Mouse (Mus musculus): Measurements from ENCODE around the gene F2rl2.
A peak's percentile ranks its signal among the peaks of the same experiment; 100 is the strongest.

Gene F2rl2

DNA sequence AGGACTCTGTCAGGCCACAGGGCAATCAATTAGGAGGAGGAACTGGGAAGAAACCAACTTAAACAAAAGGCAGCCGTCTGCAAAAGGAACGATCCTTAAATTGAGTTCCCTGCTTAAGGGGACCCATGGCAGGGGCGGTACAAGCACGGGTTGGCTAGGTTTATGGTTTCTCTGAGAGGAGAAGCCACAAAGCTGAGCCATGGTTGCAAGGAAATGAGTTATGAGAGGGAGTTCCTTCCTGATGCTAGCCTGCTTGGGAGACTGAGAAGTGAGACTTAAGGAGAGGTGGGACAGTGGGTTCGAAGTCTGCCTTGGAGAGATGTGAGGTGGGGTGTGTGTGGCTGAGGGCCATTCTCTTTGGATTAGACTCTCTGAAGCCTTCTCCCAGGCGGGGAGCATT, 1.2 kb downstream of the F2rl2 start:
- DNase-seq (ENCODE audit: low spot score in 2 of 2) = no peak

DNA sequence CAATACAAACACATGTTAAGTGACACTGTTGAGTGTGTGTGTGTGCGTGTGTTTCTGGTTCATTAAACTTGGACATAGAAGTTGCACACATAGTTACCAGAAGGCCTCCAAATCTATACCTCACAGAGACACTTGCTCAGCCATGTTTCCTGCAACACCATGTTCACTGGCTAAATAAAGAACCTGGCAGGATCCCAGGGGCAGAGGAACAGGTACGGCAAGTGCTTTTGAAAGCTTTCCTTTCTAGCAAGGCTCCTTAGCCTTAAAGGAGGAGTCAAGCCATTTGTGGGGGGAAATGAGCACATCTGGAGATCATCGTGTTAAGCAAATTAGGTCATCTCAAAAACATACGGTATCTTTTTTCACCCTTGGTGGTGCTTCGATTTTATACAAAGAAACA, 6.7 kb downstream of the F2rl2 start:
- DNase-seq (ENCODE audit: low spot score in 2 of 2) = no peak

DNA sequence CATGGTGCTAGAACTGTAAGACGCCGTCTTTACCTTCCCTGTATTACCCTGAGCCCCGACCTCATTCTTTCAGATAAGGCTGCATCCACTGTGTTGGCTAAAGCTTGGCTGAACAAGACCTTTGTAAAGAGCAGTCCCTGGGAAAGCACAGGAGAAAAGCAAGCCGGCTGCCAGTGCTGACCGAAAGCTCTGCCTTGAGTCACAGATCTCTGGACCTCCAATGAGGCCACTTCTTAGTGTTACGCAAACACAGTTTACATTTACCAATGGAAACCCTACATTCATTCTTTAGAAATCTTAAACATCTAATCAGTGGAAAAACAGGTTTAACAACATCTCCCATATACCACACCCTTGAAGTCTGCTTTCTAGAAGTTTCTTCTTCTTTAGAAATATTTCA, 8.9 kb downstream of the F2rl2 start:
- no peak for DNase-seq (ENCODE audit: low spot score in 2 of 2)

DNA sequence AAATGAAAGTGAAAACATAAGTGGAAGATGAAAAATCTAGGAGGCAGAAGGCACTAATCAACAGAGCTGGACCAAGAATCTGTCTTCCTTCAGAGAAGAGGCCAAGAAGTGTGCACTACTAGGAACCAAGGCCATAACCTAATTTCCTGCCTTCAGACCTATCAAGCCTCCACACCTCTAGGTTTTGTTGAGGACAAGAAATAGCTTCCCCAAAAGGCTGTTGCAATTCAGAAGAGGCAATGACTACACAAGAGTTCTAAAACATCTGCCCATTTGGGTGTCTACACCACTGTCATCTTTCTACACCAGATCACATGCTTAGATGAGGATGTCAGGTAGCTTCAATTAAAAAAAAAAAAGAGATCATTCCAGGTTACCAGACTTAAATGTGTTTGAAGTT, 15.4 kb downstream of the F2rl2 start:
- DNase-seq (ENCODE audit: low spot score in 2 of 2) = no peak

DNA sequence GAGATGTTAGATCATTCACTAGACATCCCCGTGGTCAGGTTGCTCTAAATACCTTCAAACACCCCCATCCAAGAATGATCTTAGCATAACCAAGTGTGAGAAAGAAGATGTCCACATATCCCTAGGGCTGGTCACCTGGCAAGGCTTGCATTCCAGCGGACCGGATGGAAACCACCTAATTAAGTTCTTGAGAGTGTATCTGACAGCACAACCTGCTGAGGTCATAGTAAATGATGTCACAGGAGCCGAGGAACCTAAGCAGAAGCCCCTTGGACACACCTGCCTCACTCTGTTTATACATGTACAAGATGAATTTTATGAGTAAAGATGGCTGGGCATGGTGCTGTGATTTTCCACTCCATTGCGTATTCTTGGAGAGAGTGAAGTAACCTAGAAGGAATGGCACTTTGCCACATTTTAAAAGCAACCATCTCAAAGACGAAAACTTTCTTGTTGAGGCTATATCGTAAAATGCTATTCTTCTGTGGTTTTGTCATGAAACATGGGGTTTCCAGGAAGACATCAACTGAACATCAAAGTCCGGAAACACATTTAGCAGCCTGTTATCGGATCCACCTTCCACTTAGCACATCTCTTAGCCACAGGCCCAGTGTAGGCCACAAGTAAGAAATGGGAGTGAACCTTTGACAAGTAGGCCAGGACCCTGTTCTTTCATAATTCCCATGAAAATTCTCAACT, 16.1 kb downstream of the F2rl2 start:
- no peak for DNase-seq (ENCODE audit: low spot score in 2 of 2)

DNA sequence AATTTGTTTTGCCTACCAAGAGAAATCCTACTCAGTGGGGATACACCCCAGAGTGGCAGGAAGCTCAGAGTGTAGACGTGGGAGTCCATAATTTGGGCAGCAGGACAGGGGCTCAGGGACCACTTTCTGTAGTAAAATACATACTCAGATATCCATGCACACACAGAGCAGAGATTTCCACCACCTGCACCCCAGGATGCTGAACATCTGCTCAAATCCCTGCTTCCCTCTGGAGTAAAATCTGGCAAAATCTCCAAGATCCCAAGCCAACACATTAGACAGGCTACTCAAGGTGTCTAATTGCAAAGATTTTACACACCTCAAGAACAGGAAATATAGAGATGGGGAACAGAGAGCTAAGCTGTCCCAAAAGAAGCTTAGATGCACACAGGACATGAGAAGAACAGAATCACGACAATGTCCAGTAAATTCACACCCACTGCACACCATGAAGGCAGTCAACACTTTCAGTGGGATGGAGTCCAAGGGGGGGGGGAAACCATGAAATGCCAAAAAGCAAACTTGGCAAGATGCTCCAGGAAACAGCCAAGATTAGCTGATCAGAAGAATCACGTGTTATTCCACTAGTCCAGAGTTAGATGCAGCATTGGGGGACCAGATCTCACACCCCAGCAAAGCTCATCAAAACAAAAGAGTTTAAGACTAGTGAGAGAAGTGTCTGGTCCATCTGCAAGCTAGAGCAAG, 17.8 kb downstream of the F2rl2 start:
- DNase-seq (ENCODE audit: low spot score in 2 of 2) = no peak

DNA sequence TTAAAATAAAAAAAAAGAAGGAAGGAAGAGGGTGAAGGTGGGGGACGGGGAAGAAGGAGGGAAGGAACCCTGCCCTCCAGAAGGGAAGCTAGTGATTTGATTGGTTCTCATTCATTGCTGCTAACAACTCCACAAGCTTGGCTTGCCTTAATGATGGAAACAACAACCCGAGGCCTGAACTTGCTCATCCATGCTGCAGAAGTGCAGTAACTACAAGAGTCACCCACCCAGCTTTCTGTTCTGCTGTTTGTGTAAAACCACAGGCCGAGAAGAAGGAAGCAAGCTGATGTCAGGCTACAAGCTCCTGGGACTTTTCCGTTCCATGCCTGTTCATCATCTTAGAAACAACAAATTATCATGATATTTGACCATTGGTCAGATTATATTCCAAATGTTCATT, 18.7 kb downstream of the F2rl2 start:
- no peak for DNase-seq (ENCODE audit: low spot score in 2 of 2)

DNA sequence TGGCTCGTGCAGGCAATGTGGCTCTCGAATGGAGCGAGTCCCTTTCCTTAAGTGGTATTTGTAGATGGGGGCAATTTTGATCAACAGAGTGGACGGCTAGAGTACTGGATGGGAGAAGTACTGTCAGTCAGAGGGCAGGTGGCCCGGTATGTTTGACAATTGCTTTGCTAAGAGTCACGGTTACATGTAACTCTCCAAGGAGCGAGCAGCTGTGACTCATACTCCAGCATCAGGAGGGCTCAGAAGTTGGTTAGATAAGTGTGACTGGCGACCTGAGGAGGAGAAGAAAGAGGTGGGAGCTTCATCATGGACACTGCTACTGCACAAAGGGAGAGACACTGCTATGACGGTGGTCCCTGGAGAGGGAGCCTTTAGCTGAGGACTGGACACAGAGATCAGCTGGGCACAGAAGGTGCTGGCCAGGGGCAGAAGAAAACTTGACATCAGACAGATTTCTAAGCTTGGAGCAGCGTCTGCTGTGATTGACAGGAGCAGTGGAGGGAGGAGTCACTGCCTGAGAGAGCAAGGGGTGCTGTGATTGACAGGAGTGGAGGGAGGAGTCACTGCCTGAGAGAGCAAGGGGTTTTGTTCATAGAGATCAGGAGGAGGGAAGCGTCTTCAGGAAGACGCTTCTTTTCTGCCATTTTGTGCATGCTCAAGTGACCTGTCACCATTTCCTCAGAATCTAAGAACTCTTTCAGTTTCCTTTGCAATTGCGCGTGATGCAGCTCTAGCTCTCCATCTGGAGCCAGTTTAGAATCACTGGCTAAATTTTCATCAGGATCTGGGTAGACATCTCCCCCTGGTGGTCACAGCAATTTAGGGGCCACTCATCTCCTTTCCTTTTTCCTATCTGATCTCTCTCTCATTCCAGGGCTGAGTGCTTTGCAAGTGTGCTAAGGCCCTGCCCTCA, 22.9 kb downstream of the F2rl2 start:
- DNase-seq (ENCODE audit: low spot score in 2 of 2) = peak; percentile 57 to 73

DNA sequence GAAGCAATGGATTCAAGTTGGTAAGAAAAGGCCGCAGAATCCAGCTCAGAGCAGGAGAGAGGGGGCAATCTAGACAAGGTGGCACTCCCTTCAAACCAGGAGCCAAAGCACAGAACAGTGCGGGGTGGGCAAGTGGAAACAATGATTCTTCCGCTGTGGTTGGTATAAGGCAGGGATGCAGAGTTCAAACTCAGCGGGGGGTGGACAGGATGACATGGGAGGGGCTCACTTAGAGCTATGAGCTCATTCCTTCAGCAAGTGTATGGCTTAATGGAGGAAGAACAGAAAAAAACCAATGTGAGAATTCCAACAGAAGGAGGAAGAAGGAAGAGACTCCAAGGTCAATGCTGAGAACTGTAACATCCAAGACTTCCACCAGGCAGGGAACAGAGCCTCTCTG, 33.8 kb downstream of the F2rl2 start:
- DNase-seq (ENCODE audit: low spot score in 2 of 2) = no peak

DNA sequence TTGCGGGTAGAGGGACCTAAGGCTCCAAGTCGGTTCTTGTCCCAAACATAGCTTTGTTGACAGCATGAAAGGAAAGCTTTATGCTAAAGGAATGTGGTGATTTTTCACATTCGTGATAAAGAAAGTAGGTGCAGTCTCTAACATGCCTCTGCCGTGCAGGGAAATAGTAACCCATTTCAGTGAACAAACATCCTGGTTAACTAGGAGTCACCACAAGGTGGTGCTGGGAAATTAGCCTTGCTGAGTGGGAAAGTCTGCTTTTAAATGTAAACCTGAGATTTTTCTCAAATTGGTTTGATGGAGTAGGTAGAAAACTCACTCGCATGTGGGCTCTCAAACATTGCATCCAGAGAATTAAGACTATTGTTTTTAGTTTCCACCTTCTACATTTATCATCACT, 43.0 kb downstream of the F2rl2 start:
- DNase-seq (ENCODE audit: low spot score in 2 of 2) = no peak

DNA sequence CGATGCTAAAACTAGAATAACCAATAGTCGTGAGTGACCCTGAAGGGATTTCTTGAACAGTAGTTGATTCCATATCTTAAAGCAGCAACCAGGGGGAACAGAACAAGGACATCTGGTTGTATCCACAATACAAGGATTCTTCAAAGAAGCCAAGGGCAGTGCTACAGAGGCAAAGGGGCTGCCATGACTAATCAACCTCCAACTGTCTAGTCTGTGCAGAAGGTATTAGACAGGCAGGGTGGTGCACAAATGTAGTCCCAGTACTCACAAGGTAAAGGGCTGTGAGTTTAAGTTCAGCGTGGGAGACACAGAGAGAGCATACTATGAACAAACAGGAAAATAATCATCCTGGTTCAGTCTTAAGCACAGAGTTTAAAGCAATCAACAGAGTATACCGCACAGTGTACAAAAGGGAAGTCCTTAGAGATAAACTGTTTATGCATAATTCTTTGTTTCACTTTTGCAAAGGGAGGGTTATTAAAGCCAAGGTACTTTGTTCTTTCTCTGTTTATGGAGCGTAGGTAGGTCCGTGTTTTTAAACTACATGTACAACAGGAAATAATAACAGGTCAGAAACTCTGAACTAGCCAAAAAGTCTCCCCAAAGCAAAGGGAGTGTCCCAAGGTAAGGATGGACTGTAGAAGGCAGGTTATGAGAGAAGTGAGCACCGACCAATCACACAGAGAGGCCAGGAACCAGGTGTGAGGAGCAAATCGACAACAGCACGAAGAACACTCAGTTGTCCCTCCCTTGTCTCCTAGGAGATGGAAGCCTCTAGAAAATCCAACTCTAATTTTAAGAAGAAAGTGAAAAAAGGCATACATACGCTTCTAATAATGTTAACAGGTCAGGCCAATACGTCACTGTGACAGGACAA, 45.4 kb downstream of the F2rl2 start:
- no peak for DNase-seq (ENCODE audit: low spot score in 2 of 2)

DNA sequence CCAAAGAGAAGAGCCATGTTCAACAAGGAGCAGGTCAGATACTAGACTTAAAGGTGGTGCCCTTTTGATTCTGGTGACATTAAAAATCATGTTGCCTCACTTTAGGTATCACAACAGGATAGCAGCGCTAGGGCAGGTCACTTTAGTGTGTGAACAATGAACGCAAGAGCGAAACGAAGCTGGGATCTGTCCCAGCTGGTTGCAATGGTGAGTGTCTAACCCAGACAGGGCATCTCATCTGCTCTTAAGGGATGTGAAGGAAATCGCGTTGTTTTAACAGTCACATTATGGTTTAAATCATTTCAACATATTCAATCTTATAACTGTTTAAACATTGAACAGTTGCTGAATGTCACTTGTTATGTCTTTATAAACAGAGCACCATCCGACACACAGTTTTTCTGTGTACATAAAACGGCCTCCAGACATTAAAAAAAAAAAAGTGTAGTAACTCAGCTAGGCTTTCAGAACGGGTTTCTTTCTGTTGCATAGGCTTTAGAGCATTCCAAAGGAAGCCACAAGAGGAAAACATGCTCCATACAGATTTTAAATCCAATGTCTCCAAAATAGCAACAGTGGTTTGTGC, 46.3 kb downstream of the F2rl2 start:
- no peak for DNase-seq (ENCODE audit: low spot score in 2 of 2)

DNA sequence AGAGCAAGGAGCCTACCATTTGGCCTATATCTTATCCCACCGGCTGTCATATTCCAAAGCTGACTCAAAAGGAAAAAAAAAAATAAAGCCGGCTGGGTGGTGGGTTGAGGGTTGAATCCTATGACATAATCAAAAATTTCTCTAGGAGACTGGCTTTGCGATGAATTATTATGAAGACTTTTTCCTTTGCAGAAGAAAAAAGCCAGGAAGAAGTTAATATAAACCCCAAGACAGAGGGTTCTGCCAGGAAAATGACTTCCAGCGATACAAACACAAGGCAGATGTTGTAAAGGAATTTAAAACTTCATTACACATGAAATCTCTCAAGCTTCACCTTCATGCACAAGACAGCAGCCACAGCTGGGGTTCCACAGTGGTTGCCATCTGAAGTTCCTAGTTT, 48.8 kb downstream of the F2rl2 start:
- no peak for DNase-seq (ENCODE audit: low spot score in 2 of 2)

DNA sequence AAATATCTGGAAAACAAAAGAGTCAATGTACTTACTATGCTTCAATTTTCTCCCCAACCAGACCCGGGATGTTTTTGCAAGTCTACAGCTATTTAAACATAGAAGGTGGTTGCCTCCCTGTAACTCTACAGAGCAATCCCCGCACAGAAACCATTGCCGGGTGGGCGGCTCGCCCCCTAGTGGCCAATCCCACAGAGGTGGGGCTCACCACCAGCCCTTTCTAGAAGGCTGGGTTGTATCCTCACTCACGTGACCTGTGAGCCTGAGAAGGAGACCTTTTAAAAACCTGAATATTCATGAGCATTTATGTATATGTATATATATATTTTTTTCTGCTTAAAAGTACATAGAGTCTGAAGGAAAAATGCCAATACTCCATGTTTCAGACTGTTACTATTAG, 49.9 kb downstream of the F2rl2 start:
- DNase-seq (ENCODE audit: low spot score in 2 of 2) = no peak

DNA sequence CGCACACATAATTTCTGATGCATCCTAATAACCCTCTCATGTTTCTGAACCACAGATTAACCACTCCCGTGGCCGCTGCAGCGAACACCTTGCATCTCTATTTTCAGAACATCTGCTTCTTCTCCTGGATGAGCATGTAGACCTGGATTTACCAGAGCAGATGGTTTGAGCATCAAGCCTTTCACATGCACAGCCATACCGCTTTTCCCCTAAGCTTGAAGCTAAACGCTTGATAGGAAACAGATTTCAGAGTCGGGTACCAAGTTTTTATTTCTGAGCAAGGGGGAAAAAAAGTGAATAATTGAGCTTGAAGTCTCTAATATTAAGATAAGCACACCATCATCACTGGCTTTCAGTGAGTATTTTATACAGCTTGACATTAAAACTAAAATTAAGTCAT, 50.4 kb downstream of the F2rl2 start:
- DNase-seq (ENCODE audit: low spot score in 2 of 2) = no peak

DNA sequence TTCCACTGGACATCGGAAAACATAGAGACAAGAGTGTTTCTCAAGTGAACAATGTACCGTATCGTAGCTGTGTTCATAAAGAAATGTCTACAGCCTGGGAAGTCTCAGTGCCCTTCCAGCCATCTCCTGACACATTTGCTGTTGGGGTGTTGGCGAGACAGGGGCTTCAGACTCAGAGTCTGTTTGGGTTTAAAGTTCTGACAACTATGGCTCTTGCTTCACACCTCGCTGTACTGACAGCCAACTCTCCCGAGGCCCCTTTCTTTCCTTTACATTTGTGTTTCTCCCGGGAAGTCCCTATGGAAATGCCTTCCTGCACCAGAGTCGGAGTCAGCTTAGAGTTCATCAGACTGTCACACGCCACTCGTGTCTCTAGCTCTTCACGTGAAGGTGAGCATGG, 50.9 kb downstream of the F2rl2 start:
- no peak for DNase-seq (ENCODE audit: low spot score in 2 of 2)
